Mouse (Mus musculus) liver, embryonic 14.5 days (tissue): ENCODE data around the gene Cgnl1.

Experiments used
- CTCF ChIP-seq: IDR thresholded peaks from 2 replicates; pipeline ENCODE4 v1.5.1; 2016; ENCODE audit warnings: antibody characterized with exemption, low read depth, control low read depth
- EP300 ChIP-seq: IDR thresholded peaks from 2 replicates; pipeline ENCODE4 v1.6.1; 2016; ENCODE audit warnings: antibody characterized with exemption, low read depth

DNA sequence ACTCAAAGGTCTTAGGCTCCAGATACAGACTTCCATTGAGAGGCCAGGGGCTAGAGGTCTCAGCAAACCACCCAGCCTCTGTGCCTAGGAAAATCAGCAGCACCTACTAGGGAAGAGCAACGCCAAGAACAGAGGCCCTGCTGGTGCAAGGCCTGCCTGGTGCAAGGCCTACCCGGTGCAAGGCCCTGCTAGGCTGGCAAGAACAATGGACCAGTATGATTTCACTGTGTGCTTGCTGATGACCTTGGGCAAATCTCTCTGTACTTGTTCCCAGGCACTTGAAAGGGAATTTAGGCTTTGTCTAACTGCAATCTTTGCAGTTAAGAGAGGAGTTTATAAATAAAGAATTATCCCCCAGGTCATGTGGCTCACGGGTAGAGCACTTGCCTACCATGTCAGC is 148.8 kb downstream of the Cgnl1 start:
- TF ChIP-seq EP300, result no peak
- TF ChIP-seq CTCF, result no peak
